Mouse (Mus musculus): ENCODE results near the gene Tmem163. TPM values are rescaled to one million over a fixed set of nuclear protein-coding genes. Genes with fewer than 3 reads are reported as not detected.

Gene Tmem163
- polyA plus RNA-seq, 1 experiment from 2014 or later: 2.1 TPM

DNA sequence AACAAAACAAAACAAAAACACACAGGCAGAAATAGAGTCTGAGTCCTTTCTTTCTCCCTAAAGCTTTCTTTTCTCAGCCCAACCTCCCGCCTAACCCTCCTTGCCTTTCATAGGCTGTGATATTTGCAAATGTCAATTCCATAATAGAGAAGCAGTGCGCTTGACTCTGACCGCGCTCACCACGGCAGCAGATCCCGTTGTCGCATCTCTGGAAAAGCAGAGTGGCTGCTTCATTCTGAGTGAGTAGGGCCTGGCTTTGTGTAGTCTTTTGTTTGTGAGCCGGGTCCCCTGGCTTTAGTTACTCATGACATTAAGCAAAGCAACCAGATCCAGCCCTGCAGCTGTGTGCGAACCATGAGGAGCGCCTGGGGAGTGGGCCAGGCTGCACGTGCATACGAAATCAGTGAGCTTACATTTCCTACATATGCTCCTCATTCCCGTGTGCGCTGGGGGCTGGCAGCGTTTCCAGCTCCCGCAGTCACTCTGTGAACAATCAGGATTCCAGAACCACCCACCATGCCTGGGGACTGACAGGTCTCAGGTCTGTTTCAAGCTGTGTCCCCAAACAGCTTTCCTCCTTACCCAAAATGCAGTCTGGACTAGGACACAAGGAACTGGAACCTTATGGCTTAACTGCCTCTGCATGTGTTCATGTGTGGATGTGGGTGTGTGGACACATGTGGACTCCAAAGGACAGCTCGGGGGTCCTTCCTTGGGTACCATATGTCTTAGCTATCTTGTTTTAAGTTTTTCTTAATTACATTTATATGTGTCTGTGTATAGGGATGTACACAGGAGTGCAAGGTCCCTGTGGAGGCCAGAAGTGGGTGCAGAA lies 141.9 kb downstream of the Tmem163 start:
- Histone ChIP-seq H3K4me3 (ENCODE audit: low read depth, low read length) (peak overlapping the region; percentile 23), H3K9me3 (ENCODE audit: control insufficient read depth, low read length) (no peaks in the 10 kb centered on the region), H3K27me3 (replicated peaks; ENCODE audit: control insufficient read depth, insufficient read depth, low read length) (no peaks in the 10 kb centered on the region), H3K4me2 (ENCODE audit: low read depth, low read length) (peak overlapping the region; percentile 51), H3K36me3 (ENCODE audit: control insufficient read depth, insufficient read depth, low read length) (no peaks in the 10 kb centered on the region), H3K9ac (ENCODE audit: low read depth, low read length) (peak overlapping the region; percentile 54; the same call in 1 of the 2 replicates), H3K27ac (replicated peaks; ENCODE audit: low read depth, low read length) (peak overlapping the region; percentile 74), H3K4me1 (ENCODE audit: control insufficient read depth, insufficient read depth, low read length) (peaks cover 20% of the 10 kb centered on the region; the same call in 1 of the 2 replicates)
- DNase-seq (ENCODE audit: low spot score): peak; percentile 93
- WGBS: 8% methylated on average over 17 of the region's 17 CpGs
- peak; percentile 92 for ATAC-seq (ENCODE audit: low read depth)

DNA sequence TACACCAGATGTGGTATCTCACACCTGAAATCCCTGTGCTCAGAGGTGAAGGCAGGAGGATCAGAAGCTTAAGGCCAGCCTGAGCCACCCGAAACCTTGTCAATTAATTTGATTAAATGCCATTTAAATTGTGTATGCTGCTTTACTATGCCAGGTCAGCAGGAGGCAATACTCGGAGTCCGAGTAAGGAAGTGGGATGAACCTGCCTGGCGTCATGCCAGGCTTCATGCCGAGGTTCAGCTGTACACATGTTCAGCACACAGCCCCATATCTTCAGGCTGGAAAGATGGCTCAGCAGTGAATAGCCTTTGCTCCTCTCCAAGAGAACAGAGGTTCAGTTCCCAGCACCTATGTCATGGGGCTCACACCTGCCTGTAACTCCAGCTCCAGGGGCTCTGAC lies 142.9 kb downstream of the Tmem163 start:
- DNase-seq (ENCODE audit: low spot score): peak; percentile 20
- Histone ChIP-seq H3K27me3 (replicated peaks; ENCODE audit: control insufficient read depth, insufficient read depth, low read length) (no peaks in the 10 kb centered on the region), H3K9me3 (ENCODE audit: control insufficient read depth, low read length) (no peaks in the 10 kb centered on the region), H3K36me3 (ENCODE audit: control insufficient read depth, insufficient read depth, low read length) (no peaks in the 10 kb centered on the region), H3K4me1 (ENCODE audit: control insufficient read depth, insufficient read depth, low read length) (peaks cover 20% of the 10 kb centered on the region; the same call in 1 of the 2 replicates), H3K9ac (ENCODE audit: low read depth, low read length) (0 out of 2 replicates have a peak overlapping the region, but pooled peaks have one; percentile 54), H3K27ac (replicated peaks; ENCODE audit: low read depth, low read length) (peak overlapping the region; percentile 74), H3K4me3 (ENCODE audit: low read depth, low read length) (no peak overlapping the region), H3K4me2 (ENCODE audit: low read depth, low read length) (peak overlapping the region; percentile 51)
- ATAC-seq (ENCODE audit: low read depth): no peak
- 21% methylated on average over 5 of the region's 5 CpGs for WGBS

DNA sequence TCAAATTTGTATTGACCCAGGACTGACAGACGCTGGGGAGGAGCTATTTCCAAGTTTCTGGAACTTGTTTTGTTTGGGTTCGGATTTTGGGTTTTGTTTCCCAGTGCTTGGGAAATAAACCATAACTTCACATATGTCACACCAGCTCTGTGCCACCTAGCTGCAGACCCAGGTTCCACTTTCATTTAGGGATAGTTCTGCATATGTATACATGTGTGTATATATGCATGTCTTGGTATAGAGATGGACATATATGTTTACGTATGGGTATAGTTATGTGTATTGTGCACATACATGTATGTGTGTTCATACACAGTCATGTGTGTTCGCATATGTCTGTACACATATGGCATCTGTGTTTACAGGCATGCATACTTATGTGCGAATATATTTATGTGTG lies 147.6 kb downstream of the Tmem163 start:
- Histone ChIP-seq H3K9ac (ENCODE audit: low read depth, low read length) (no peak overlapping the region), H3K27me3 (replicated peaks; ENCODE audit: control insufficient read depth, insufficient read depth, low read length) (no peaks in the 10 kb centered on the region), H3K4me2 (ENCODE audit: low read depth, low read length) (no peak overlapping the region), H3K4me3 (ENCODE audit: low read depth, low read length) (no peak overlapping the region), H3K36me3 (ENCODE audit: control insufficient read depth, insufficient read depth, low read length) (no peaks in the 10 kb centered on the region), H3K9me3 (ENCODE audit: control insufficient read depth, low read length) (no peaks in the 10 kb centered on the region), H3K4me1 (ENCODE audit: control insufficient read depth, insufficient read depth, low read length) (peaks cover 6% of the 10 kb centered on the region; the same call in 1 of the 2 replicates), H3K27ac (replicated peaks; ENCODE audit: low read depth, low read length) (no peak overlapping the region)
- DNase-seq (ENCODE audit: low spot score) (no peak), ATAC-seq (ENCODE audit: low read depth) (no peak)
- 70% methylated on average over 5 of the region's 5 CpGs for WGBS

GRCm38 (mm10) chr1:127530849-127531580 lies 148.3 kb downstream of the Tmem163 start:
- peak; percentile 72 for DNase-seq (ENCODE audit: low spot score)
- no peaks in the 10 kb centered on the region for H3K4me1 ChIP-seq (ENCODE audit: control insufficient read depth, insufficient read depth, low read length)
- H3K4me2 ChIP-seq (ENCODE audit: low read depth, low read length): no peak overlapping the region
- no peak overlapping the region for H3K9ac ChIP-seq (ENCODE audit: low read depth, low read length)
- no peak overlapping the region for H3K27ac ChIP-seq (replicated peaks; ENCODE audit: low read depth, low read length)
- no peaks in the 10 kb centered on the region for H3K27me3 ChIP-seq (replicated peaks; ENCODE audit: control insufficient read depth, insufficient read depth, low read length)
- WGBS: 48% methylated on average over 14 of the region's 14 CpGs
- H3K4me3 ChIP-seq (ENCODE audit: low read depth, low read length): no peak overlapping the region
- no peaks in the 10 kb centered on the region for H3K9me3 ChIP-seq (ENCODE audit: control insufficient read depth, low read length)
- peak; percentile 83 for ATAC-seq (ENCODE audit: low read depth)
- no peaks in the 10 kb centered on the region for H3K36me3 ChIP-seq (ENCODE audit: control insufficient read depth, insufficient read depth, low read length)

DNA sequence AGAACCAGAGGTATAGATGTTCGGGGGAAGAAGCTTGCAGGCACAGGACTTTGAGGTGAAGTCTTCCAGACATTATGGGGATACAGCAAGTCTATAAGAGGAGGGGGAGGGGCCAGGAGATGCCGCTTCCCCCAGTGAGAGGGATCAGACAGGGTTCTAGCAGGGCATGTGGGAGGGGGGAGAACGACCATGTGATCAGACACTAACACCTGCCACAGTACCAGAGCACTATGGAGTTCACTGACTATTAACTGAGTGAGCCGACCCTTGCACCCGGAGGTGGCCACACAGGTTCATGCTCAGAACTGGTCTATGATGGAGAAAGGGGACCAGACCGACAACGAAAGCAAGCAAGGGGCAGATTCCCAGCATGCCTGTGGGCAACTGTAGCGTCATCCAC lies 156.0 kb downstream of the Tmem163 start:
- H3K9ac ChIP-seq (ENCODE audit: low read depth, low read length): no peak overlapping the region
- 0 out of 2 replicates have a peak, but pooled peaks cover 3% of the 10 kb centered on the region for H3K9me3 ChIP-seq (ENCODE audit: control insufficient read depth, low read length)
- ATAC-seq (ENCODE audit: low read depth) (no peak), DNase-seq (ENCODE audit: low spot score) (no peak)
- no peak overlapping the region for H3K27ac ChIP-seq (replicated peaks; ENCODE audit: low read depth, low read length)
- H3K4me2 ChIP-seq (ENCODE audit: low read depth, low read length): no peak overlapping the region
- no peaks in the 10 kb centered on the region for H3K36me3 ChIP-seq (ENCODE audit: control insufficient read depth, insufficient read depth, low read length)
- no peaks in the 10 kb centered on the region for H3K27me3 ChIP-seq (replicated peaks; ENCODE audit: control insufficient read depth, insufficient read depth, low read length)
- no peaks in the 10 kb centered on the region for H3K4me1 ChIP-seq (ENCODE audit: control insufficient read depth, insufficient read depth, low read length)
- no peak overlapping the region for H3K4me3 ChIP-seq (ENCODE audit: low read depth, low read length)
- WGBS: 86% methylated on average over 8 of the region's 8 CpGs

- no peak overlapping the region for H3K27ac ChIP-seq (replicated peaks; ENCODE audit: low read depth, low read length)
- H3K27me3 ChIP-seq (replicated peaks; ENCODE audit: control insufficient read depth, insufficient read depth, low read length): no peaks in the 10 kb centered on the region
- 96% methylated on average over 10 of the region's 10 CpGs for WGBS
- no peak overlapping the region for H3K4me2 ChIP-seq (ENCODE audit: low read depth, low read length)
- no peak overlapping the region for H3K4me3 ChIP-seq (ENCODE audit: low read depth, low read length)
- no peak overlapping the region for H3K9ac ChIP-seq (ENCODE audit: low read depth, low read length)
- DNase-seq (ENCODE audit: low spot score): no peak
- no peak for ATAC-seq (ENCODE audit: low read depth)
- no peaks in the 10 kb centered on the region for H3K4me1 ChIP-seq (ENCODE audit: control insufficient read depth, insufficient read depth, low read length)
- 0 out of 2 replicates have a peak, but pooled peaks cover 3% of the 10 kb centered on the region for H3K9me3 ChIP-seq (ENCODE audit: control insufficient read depth, low read length)
- H3K36me3 ChIP-seq (ENCODE audit: control insufficient read depth, insufficient read depth, low read length): no peaks in the 10 kb centered on the region
Observed at GRCm38 (mm10) chr1:127514888-127515287, 164.5 kb downstream of the Tmem163 start.

DNA sequence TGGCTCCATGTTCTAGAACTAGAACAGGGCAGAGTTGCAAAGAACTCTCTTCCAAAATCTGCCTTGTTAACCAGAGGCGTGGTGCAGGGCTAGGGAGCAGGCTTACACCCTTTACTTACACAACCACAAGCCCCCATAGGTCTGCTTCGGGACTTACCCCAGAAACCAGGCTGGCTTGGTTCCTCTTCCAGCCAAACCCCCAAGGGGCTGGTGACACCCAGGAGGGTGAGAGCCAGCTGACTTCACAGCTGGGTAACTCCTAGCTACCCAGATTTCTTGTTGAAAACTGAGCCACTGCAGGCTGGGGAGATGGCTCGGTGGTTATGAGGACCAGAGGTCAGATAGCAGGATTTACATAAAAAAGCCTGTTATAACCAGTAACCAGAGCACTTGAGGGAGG lies 164.9 kb downstream of the Tmem163 start:
- WGBS: 76% methylated on average over 3 of the region's 3 CpGs
- 0 out of 2 replicates have a peak, but pooled peaks cover 3% of the 10 kb centered on the region for H3K9me3 ChIP-seq (ENCODE audit: control insufficient read depth, low read length)
- H3K36me3 ChIP-seq (ENCODE audit: control insufficient read depth, insufficient read depth, low read length): no peaks in the 10 kb centered on the region
- H3K27ac ChIP-seq (replicated peaks; ENCODE audit: low read depth, low read length): no peak overlapping the region
- no peaks in the 10 kb centered on the region for H3K4me1 ChIP-seq (ENCODE audit: control insufficient read depth, insufficient read depth, low read length)
- ATAC-seq (ENCODE audit: low read depth): no peak
- H3K4me2 ChIP-seq (ENCODE audit: low read depth, low read length): no peak overlapping the region
- no peak overlapping the region for H3K9ac ChIP-seq (ENCODE audit: low read depth, low read length)
- H3K27me3 ChIP-seq (replicated peaks; ENCODE audit: control insufficient read depth, insufficient read depth, low read length): no peaks in the 10 kb centered on the region
- DNase-seq (ENCODE audit: low spot score): no peak
- H3K4me3 ChIP-seq (ENCODE audit: low read depth, low read length): no peak overlapping the region

DNA sequence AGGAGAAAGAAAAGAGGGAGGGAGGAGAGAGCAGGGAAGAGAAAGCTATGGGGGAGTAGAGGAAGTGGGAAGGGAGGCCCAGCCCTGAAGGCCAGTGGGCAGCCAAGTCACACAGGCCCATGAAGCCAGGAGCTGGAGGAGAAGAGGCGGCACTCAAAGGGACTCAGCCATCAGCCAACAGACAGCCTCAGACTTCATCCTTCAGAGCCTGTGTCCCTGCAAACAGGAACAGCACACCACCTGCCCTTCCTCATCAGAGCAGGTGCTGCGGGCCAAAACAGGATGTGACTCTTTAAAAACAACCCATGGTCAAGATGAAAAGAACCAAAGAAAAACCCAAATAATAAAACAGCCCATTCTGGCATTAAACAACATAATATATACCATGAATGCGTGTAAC lies 165.7 kb downstream of the Tmem163 start:
- ATAC-seq (ENCODE audit: low read depth) (no peak), DNase-seq (ENCODE audit: low spot score) (no peak)
- no peak overlapping the region for H3K4me2 ChIP-seq (ENCODE audit: low read depth, low read length)
- WGBS: 70% methylated on average over 3 of the region's 3 CpGs
- no peaks in the 10 kb centered on the region for H3K9me3 ChIP-seq (ENCODE audit: control insufficient read depth, low read length)
- no peak overlapping the region for H3K9ac ChIP-seq (ENCODE audit: low read depth, low read length)
- H3K4me3 ChIP-seq (ENCODE audit: low read depth, low read length): no peak overlapping the region
- H3K36me3 ChIP-seq (ENCODE audit: control insufficient read depth, insufficient read depth, low read length): no peaks in the 10 kb centered on the region
- no peaks in the 10 kb centered on the region for H3K27me3 ChIP-seq (replicated peaks; ENCODE audit: control insufficient read depth, insufficient read depth, low read length)
- H3K4me1 ChIP-seq (ENCODE audit: control insufficient read depth, insufficient read depth, low read length): no peaks in the 10 kb centered on the region
- H3K27ac ChIP-seq (replicated peaks; ENCODE audit: low read depth, low read length): no peak overlapping the region

Data from embryonic facial prominence, embryonic 14.5 days (tissue).